In the genomic region with DNA sequence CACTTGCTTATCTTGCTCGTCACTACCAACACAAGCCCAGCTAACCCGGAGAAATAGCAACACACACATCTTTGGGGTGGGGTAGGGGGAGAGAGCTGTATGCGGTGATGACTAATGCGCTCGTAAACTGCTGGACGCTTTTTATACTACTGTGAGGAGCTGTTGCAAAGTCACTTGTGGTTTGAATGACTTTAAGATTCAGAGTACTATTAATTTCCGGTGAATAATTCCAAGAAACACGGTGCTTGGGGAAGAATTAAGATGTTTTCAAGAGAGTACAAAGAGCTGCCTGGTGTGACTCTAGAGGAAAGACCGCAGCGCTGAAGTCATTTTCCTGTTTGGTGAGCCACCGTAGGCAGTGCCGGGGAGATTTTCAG, we compare ENCODE assay signal across 9 mouse cellular contexts. TPM values are rescaled to one million over a fixed set of nuclear protein-coding genes. Genes with fewer than 3 reads are reported as not detected.
A peak's percentile ranks its signal among the peaks of the same experiment; 100 is the strongest.
DNase-seq lines count a peak whose midpoint lies in the region; ATAC-seq and TF ChIP-seq lines count a peak whose summit lies in the region.
"Had no signal": no experiment of that assay in that cellular context is flagged by ENCODE, and none has a peak within 500 bp of the region (broad histone marks: within the 10 kb centered on the region; RNA-seq: fewer than 3 reads in every experiment).

No protein-coding gene starts in this region.

- H3K36me3 ChIP-seq in limb, embryonic 14.5 days (ENCODE audit: control insufficient read depth, insufficient read depth, low read length) = no peaks in the 10 kb centered on the region

- ATAC-seq in limb, embryonic 14.5 days (ENCODE audit: low FRiP score, low read depth) = peak; percentile 74
- no peak for ATAC-seq in cerebellum, adult (ENCODE audit: insufficient number of reproducible peaks, low FRiP score, low TSS enrichment)

- WGBS in limb, embryonic 14.5 days = 21% methylated on average over 12 of the region's 12 CpGs

- H3K4me3 ChIP-seq in limb, embryonic 14.5 days (replicated peaks; ENCODE audit: low read length) = no peak overlapping the region

- H3K4me2 ChIP-seq in limb, embryonic 14.5 days (replicated peaks; ENCODE audit: low read depth, low read length, severe bottlenecking) = peak overlapping the region; percentile 24; the same call in 1 of the 2 replicates

- peak; percentile 50 for DNase-seq in adrenal gland, postnatal 14 days
- no peak for DNase-seq in adrenal gland, adult 18-20 months (ENCODE audit: low spot score in 2 of 2)
- peak; percentile 64 for DNase-seq in urinary bladder, postnatal 14 days (ENCODE audit: low spot score)
- DNase-seq in urinary bladder, postnatal 4 days (ENCODE audit: low spot score in 2 of 2) = no peak
- peak; percentile 64 for DNase-seq in limb, embryonic 14.5 days (ENCODE audit: low spot score)
- DNase-seq in right cerebral cortex, adult 2 months (ENCODE audit: low spot score in 2 of 2) = no peak
- no peak for DNase-seq in B cell, adult 2 months
- DNase-seq: midbrain, embryonic 14.5 days had no signal

- no peak for TF ChIP-seq POLR2A in limb, embryonic 14.5 days (IDR thresholded peaks at IDR 0.05; ENCODE audit: borderline replicate concordance, extremely low read depth, insufficient read depth, insufficient read length)

- H3K9me3 ChIP-seq in limb, embryonic 14.5 days (ENCODE audit: control insufficient read depth, low read length) = no peaks in the 10 kb centered on the region

- H3K27me3 ChIP-seq in limb, embryonic 14.5 days (ENCODE audit: control insufficient read depth, insufficient read depth, low read length) = no peaks in the 10 kb centered on the region

- no peak overlapping the region for H3K9ac ChIP-seq in limb, embryonic 14.5 days (ENCODE audit: low read depth, low read length, severe bottlenecking)

- peaks cover 26% of the 10 kb centered on the region for H3K4me1 ChIP-seq in limb, embryonic 14.5 days (ENCODE audit: control insufficient read depth, insufficient read depth, low read length)

- H3K27ac ChIP-seq in limb, embryonic 14.5 days (replicated peaks; ENCODE audit: low read depth, low read length) = 0 out of 2 replicates have a peak overlapping the region, but pooled peaks have one; percentile 44

RNA-seq across cellular contexts. Expression of a gene that starts 45.3 kb away (rescaled TPM):
- 56.6 and 115 TPM in 2 replicates for total RNA-seq in adrenal gland, postnatal 14 days (2021)
- total RNA-seq in adrenal gland, adult 18-20 months (2021) = 10 to 100 TPM; 40.7 to 53.5 TPM
- polyA plus RNA-seq in limb, embryonic 14.5 days (2012; rRNA removed) = 20.2 and 22.3 TPM in 2 replicates
- polyA plus RNA-seq in limb, embryonic 14.5 days (2014; fragmentation: Nextera tagmentation; extraction: Ambion mirVana) = 23.9 and 27.2 TPM in 2 replicates

Comparison
In these comparisons a context has a peak if more than half of its experiments do, and no peak if none do; other contexts are left out.
1. DNase-seq: peak in adrenal gland, postnatal 14 days (single experiment), urinary bladder, postnatal 14 days (single experiment) and limb, embryonic 14.5 days (single experiment); none in adrenal gland, adult 18-20 months (0 of 2), urinary bladder, postnatal 4 days (0 of 2), right cerebral cortex, adult 2 months (0 of 2) and B cell, adult 2 months (0 of 2).